Mouse (Mus musculus): ENCODE data around the gene Capg.

- TF ChIP-seq CTCF (IDR thresholded peaks at IDR 0.05; ENCODE audit: insufficient read depth, low read length) (no peak), POLR2A (IDR thresholded peaks at IDR 0.05; ENCODE audit: borderline replicate concordance, extremely low read depth, low read depth, low read length) (no peak)
Measured at GRCm38 (mm10) chr6:72508596-72508995, 35.6 kb upstream of the Capg start.

All from lung, adult 2 months (tissue).